Mouse (Mus musculus) embryonic facial prominence, embryonic 13.5 days (tissue): ENCODE results near the gene Cntn5. TPM values are rescaled to one million over a fixed set of nuclear protein-coding genes. Genes with fewer than 3 reads are reported as not detected.

Experiments used
- ATAC-seq: fragments of 200-750 bp; cut with Nextera tagmentation; 2 replicates; pipeline ENCODE4 v1.8.0; 2017; ENCODE audit warnings: low read depth; ENCODE audit not compliant: insufficient number of reproducible peaks, insufficient read depth, low FRiP score, low TSS enrichment
- H3K27ac ChIP-seq: fragments of 300-500 bp; sonication (generic); 2 replicates; pipeline ENCODE4 v1.5.1; 2015; ENCODE audit warnings: moderate library complexity, mild to moderate bottlenecking, inconsistent platforms
- H3K27me3 ChIP-seq: fragments of 300-500 bp; sonication (generic); 2 replicates; pipeline ENCODE4 v1.6.1; 2015; ENCODE audit warnings: mild to moderate bottlenecking, inconsistent platforms
- H3K36me3 ChIP-seq: fragments of 300-500 bp; sonication (generic); 2 replicates; pipeline ENCODE4 v1.6.1; 2015; ENCODE audit warnings: mild to moderate bottlenecking, inconsistent platforms
- H3K4me1 ChIP-seq: fragments of 300-500 bp; sonication (generic); 2 replicates; pipeline ENCODE4 v1.6.1; 2015; ENCODE audit warnings: inconsistent platforms
- H3K4me2 ChIP-seq: fragments of 300-500 bp; sonication (generic); 2 replicates; pipeline ENCODE4 v1.6.1; 2015; ENCODE audit warnings: moderate library complexity, mild to moderate bottlenecking, inconsistent platforms
- H3K4me3 ChIP-seq: fragments of 300-500 bp; sonication (generic); 2 replicates; pipeline ENCODE4 v1.5.1; 2015; ENCODE audit warnings: mild to moderate bottlenecking, inconsistent platforms
- H3K9ac ChIP-seq: fragments of 300-500 bp; sonication (generic); 2 replicates; pipeline ENCODE4 v1.6.1; 2015; ENCODE audit warnings: mild to moderate bottlenecking, inconsistent platforms
- H3K9me3 ChIP-seq: fragments of 300-500 bp; sonication (generic); 2 replicates; pipeline ENCODE4 v1.6.1; 2016; ENCODE audit warnings: inconsistent platforms
- WGBS: fragments of 180-500 bp; shearing (Covaris S2); methylation state at CpG from one replicate; pipeline ENCODE4 v1.1.7; 2015; ENCODE audit warnings: mixed read lengths; 5-methylcytosine and 5-hydroxymethylcytosine counted together
- polyA plus RNA-seq: library from polyadenylated mRNA; unstranded; fragments of >200 nt; fragmentation: Nextera tagmentation; extraction: Ambion mirVana; gene quantifications from 2 replicates; pipeline ENCODE4 v1.2.1, GENCODE M21; 2015

The Cntn5 gene
- polyA plus RNA-seq, 1 experiment from 2014 or later: 3.4 TPM

DNA sequence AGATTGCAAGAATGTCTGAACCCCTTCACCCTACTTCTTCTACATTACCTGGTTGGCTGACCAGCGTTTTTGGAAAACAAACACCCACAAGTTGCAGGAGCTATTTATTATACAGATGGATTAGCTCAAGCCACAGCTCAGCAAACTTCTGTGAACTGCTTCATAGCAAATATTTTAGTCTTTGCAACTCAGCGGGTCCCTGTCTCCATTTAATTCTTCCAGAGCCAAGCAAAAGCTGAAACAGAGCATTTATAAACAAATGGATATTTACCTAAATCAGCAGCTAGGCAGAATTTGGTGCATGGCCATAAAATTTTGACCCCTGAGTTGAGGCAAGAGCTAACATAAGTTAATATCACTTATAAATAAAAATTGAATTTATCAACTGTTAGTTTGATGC is 921.4 kb downstream of the Cntn5 start:
- WGBS: 83% methylated on average over 2 of the region's 2 CpGs
- H3K36me3 ChIP-seq: no peaks in the 10 kb centered on the region
- H3K4me1 ChIP-seq: no peaks in the 10 kb centered on the region
- no peak for ATAC-seq
- H3K9me3 ChIP-seq: no peaks in the 10 kb centered on the region
- H3K27me3 ChIP-seq: no peaks in the 10 kb centered on the region
- H3K4me3 ChIP-seq: no peak overlapping the region
- H3K27ac ChIP-seq: no peak overlapping the region
- H3K9ac ChIP-seq: no peak overlapping the region
- H3K4me2 ChIP-seq: no peak overlapping the region

DNA sequence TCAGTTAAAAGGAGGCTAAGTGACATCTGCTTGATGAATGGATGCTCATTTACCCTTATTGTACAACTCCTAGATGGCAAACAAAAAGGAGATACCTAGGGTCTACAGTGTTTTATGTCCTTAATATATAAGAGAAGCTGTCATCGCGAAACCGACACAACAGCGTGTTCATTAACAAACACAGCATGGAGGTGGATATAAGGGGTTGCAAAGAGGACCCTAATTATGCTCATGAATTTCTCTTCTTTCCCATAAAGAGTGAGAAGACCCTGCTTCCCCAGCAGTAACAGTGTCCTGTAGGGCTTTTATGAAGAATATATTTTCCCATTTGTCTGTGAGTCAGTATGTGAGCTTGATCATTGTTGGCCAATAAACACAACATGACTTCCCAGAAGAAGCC is 939.2 kb downstream of the Cntn5 start:
- Histone ChIP-seq H3K27ac (no peak overlapping the region), H3K36me3 (no peaks in the 10 kb centered on the region), H3K4me3 (no peak overlapping the region), H3K27me3 (no peaks in the 10 kb centered on the region), H3K4me2 (no peak overlapping the region), H3K9ac (no peak overlapping the region), H3K9me3 (no peaks in the 10 kb centered on the region), H3K4me1 (no peaks in the 10 kb centered on the region)
- ATAC-seq: no peak
- WGBS: 95% methylated on average over 4 of the region's 4 CpGs

DNA sequence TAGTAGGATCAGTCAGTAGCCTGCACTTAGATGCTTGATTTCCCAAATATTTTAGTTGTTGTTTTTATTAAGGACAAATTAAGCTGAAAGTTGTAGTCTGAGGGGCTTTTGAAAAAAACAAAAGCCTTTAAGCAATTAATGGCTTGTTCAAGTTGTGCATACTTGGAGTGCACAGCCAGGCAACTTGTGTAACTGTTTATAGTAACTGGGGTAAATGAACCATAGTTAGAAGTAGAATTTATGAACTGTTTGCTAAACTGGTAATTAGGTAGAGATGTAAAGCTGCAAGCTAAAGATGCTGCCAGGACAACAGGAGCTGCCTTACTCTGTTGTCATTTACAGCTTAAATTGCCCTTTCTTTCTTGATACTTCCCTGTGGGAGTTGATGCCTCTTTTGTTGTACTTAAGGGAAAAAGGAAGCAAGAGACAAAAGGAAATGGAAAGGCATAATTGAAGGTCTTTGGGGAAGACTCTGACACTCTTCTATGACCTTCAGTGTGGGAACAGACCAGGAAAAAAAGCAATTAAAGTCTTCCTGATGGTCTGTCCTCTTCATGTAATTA is 943.9 kb downstream of the Cntn5 start:
- Histone ChIP-seq H3K9ac (no peak overlapping the region), H3K27me3 (no peaks in the 10 kb centered on the region), H3K9me3 (no peaks in the 10 kb centered on the region), H3K4me2 (no peak overlapping the region), H3K4me3 (no peak overlapping the region), H3K27ac (no peak overlapping the region), H3K36me3 (no peaks in the 10 kb centered on the region), H3K4me1 (no peaks in the 10 kb centered on the region)
- ATAC-seq: no peak

DNA sequence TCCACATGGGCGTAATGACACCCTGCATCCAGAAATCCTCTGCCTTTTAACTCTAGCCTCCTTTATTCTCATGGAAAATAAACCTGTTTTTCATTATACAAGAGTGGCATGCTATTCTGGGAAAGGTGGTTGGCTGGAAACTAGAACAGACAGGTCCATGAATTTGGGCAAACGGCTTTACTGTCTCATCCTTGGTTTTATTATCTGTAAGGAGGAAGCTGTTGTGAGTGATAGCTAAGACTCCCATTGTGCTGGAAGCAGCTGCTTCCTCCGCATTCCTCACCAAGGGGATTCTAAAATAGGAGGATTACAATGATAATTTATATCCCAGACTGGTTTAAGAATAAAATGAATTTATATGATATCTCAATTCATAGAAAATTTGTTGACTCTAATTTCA is 955.2 kb downstream of the Cntn5 start:
- Histone ChIP-seq H3K4me3 (no peak overlapping the region), H3K27ac (no peak overlapping the region), H3K4me1 (no peaks in the 10 kb centered on the region), H3K4me2 (no peak overlapping the region), H3K36me3 (no peaks in the 10 kb centered on the region), H3K27me3 (no peaks in the 10 kb centered on the region), H3K9me3 (no peaks in the 10 kb centered on the region), H3K9ac (no peak overlapping the region)
- ATAC-seq: no peak
- WGBS: 53% methylated on average over 3 of the region's 3 CpGs

DNA sequence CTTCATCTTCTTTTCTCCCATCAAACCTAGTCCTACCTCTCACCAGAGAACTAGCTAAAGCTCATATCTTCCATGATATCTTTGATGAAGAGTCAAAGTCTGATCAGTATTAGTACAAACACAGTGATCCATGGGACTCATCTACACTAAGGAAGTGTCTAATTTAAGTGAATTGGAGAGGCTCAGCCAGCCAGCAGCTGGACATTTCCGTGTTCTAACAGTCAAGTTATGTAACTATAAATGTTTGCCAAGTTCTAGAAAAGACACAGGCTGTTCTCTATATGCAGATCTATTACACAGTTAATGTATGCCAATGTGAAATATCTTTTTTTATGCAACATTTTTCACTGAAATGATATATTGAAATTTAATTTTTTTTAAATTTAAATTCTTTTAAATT is 959.7 kb downstream of the Cntn5 start:
- 76% methylated on average over 1 of the region's 1 CpGs for WGBS
- Histone ChIP-seq H3K27ac (no peak overlapping the region), H3K4me1 (no peaks in the 10 kb centered on the region), H3K9me3 (no peaks in the 10 kb centered on the region), H3K36me3 (no peaks in the 10 kb centered on the region), H3K27me3 (no peaks in the 10 kb centered on the region), H3K4me3 (no peak overlapping the region), H3K4me2 (no peak overlapping the region), H3K9ac (no peak overlapping the region)
- no peak for ATAC-seq

DNA sequence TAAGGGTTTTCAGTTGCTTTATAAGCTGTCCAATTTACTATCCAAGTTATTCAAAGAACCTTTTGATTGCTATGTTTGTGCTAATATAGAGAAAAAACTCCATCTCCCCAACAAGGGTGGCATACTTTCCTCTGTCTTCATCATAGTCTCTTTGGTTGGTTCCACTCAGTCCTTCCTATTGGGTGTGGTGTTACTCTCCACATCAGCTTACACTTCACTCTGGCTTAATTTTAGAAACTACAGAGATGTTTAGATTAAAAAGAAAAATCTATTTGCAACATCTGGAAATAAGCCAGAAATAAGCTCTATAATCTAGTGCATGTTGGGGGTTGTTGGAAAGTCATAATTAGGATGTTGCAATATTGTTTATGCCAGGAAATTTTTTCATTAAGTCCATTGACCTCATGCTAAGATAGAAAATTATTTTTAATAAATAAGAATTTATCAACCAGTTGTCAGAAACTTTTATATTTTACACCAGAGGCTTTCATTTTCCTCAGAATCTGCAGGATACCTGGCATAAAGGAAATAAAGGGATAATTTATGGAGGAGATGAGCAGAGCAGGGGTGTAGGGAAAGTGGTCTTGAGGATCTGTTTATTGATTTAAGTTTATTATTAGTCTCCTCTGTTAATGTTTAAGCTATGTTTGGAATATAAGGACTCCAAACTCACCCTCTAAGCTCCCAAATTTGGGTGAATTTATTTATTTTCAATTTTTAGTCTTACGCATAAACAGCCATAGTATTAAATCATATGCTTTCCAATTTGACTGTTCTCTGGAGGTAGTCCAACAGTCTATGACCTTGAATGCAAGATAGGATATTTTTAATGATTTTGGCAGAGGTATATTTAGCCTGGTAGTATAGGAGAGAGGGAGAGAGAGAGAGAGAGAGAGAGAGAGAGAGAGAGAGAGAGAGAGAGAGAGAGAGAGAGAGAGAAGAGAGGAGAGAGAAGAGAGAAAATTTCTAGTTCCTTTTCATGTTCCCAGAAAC is 966.8 kb downstream of the Cntn5 start:
- no peak for ATAC-seq
- WGBS: 82% methylated on average over 1 of the region's 1 CpGs
- Histone ChIP-seq H3K4me1 (no peaks in the 10 kb centered on the region), H3K4me3 (no peak overlapping the region), H3K9ac (no peak overlapping the region), H3K9me3 (no peaks in the 10 kb centered on the region), H3K4me2 (no peak overlapping the region), H3K36me3 (no peaks in the 10 kb centered on the region), H3K27me3 (no peaks in the 10 kb centered on the region), H3K27ac (no peak overlapping the region)

DNA sequence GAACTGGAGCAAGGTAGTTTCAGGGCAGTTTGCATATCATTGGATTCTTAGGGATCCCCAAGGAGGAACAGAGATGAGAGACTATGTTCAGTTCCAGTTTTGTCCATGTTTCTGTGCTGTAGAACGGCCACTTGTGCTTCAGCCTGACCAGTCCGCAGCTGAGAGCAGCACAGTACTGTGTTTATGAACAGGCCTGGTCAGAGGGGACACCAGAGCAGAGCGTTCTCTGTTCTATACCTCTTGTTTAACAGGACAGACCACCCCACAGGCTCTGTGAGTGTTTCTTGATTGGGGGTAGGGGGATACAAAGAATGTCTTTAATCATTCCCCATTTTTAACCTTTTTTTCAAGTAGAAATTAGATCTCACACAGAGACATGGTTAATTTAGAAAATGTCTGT is 984.0 kb downstream of the Cntn5 start:
- Histone ChIP-seq H3K36me3 (no peaks in the 10 kb centered on the region), H3K27ac (no peak overlapping the region), H3K4me2 (no peak overlapping the region), H3K9ac (no peak overlapping the region), H3K9me3 (peaks cover 5% of the 10 kb centered on the region; the same call in 1 of the 2 replicates), H3K27me3 (no peaks in the 10 kb centered on the region), H3K4me1 (no peaks in the 10 kb centered on the region), H3K4me3 (no peak overlapping the region)
- 73% methylated on average over 3 of the region's 3 CpGs for WGBS
- ATAC-seq: no peak

DNA sequence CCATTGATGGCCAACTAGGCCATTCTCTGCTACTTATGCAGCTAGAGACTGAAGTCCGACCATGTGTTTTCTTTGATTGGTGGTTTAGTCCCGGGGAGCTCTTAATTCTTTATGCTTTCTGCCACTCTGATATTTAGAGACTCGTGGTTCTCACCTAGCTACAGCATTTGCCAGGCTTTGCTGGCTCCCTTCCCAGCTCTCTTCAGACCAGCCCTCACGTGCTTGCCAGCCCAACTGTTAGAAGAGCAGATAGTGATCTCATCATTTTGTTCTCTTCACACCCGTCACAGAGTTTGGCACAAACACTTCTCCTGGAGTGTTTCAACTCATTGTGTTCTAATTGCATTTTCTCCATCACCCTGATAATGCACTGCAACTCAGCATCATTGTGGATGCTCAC is 1005.5 kb downstream of the Cntn5 start:
- no peak overlapping the region for H3K4me3 ChIP-seq
- ATAC-seq: no peak
- H3K27me3 ChIP-seq: no peaks in the 10 kb centered on the region
- no peaks in the 10 kb centered on the region for H3K36me3 ChIP-seq
- WGBS: 65% methylated on average over 5 of the region's 5 CpGs
- H3K27ac ChIP-seq: no peak overlapping the region
- no peaks in the 10 kb centered on the region for H3K9me3 ChIP-seq
- no peak overlapping the region for H3K4me2 ChIP-seq
- no peak overlapping the region for H3K9ac ChIP-seq
- no peaks in the 10 kb centered on the region for H3K4me1 ChIP-seq

DNA sequence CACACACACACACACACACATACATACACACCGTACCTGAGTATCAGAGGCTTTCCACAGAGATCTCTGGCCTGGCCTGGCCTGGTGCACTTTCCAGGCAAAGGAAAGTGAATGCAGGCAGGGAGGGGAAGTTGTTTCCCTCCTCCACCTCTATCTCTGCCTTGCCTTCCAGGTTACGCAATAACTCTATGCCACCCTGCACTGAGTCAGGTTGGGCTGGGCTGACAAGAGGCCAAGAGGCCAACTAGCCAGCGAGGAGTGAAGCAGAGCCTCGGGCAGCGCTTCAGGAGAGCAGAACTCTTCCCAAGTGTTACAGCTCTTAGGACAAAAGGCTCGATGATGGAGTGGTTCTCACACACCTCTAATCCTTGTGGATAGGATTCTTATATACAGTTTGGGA is 1018.4 kb downstream of the Cntn5 start:
- H3K4me2 ChIP-seq: no peak overlapping the region
- H3K36me3 ChIP-seq: no peaks in the 10 kb centered on the region
- H3K4me3 ChIP-seq: no peak overlapping the region
- no peaks in the 10 kb centered on the region for H3K9me3 ChIP-seq
- H3K27ac ChIP-seq: no peak overlapping the region
- H3K27me3 ChIP-seq: no peaks in the 10 kb centered on the region
- 83% methylated on average over 6 of the region's 6 CpGs for WGBS
- ATAC-seq: no peak
- H3K9ac ChIP-seq: no peak overlapping the region
- no peaks in the 10 kb centered on the region for H3K4me1 ChIP-seq

DNA sequence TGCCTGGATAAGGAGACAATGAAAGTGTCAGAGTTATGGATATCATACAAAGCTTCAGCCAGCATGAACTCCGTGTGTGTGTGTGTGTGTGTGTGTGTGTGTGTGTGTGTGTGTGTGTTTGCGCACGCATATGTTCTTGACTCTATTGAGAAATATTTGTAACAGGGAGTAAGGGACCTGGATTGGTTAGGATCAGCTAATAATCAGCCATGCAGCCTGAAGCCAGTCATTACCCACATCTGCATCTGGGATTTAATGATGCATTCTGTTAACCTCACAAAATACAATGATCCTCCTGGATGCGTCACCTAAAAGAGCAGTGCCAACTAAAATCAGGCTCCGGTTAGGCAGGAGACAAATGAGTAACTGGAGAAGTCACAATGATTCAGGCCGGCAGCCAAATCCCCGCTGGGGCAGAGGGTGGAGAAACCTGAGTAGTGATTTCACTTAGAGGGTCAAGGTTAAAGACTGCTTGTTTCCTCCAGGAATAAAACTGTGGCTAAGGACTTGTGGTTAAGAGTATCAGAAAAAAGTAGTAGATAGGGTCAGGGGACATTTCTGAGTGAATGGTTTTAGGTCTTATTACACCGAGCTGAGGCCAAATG is 1021.7 kb downstream of the Cntn5 start:
- ATAC-seq: 0 out of 2 replicates have a peak, but pooled peaks have one; percentile 15
- H3K4me2 ChIP-seq: no peak overlapping the region
- WGBS: 34% methylated on average over 8 of the region's 8 CpGs

DNA sequence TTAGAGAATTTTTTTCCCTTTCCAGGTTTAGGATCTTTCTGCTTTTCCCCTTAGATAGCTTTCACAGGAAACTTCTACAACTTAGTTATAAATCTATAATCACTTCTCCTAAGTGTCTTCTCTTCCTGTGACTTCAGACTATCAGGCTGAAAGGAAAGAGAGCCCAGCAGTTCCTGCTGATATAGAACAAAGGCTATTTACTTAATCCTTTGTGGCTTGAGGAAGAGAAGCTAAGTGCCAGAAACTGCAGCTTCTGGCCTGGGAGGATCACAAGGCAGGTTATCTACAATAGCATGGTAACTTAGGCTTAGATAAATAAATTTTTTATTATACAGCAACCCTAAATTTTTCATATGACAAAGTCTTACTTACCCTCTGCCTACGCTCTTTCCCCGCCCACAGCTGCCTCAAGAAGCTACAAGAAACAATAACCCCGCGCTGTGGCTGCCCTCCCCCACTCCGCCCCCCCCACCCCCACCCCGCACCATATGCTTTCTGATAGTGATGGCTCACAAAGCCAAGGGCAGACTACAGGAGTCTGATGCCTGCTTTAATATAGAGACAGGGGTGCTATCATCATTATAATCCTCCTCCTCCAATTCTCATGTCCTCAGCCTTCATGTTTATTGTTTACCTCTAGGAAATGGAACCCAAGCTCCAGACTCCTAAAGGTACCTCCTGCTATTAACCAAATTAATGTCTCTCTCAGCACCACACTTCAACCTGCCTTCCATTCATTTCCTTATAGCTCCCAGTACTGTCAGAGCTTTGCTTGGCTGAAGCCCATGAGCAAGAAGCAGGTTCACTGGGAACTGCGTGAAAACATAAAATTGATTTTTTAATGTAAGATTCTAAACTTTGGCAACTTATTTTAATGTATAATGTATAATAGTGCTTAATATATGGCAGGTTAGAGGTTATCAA is 1032.2 kb downstream of the Cntn5 start:
- H3K27ac ChIP-seq: no peak overlapping the region
- no peaks in the 10 kb centered on the region for H3K9me3 ChIP-seq
- no peak overlapping the region for H3K9ac ChIP-seq
- H3K36me3 ChIP-seq: no peaks in the 10 kb centered on the region
- no peak overlapping the region for H3K4me2 ChIP-seq
- H3K4me1 ChIP-seq: no peaks in the 10 kb centered on the region
- no peak overlapping the region for H3K4me3 ChIP-seq
- WGBS: 40% methylated on average over 7 of the region's 7 CpGs
- ATAC-seq: no peak
- H3K27me3 ChIP-seq: no peaks in the 10 kb centered on the region

More for the DNA sequence above, 1021.7 kb downstream of the Cntn5 start:
- Histone ChIP-seq H3K36me3 (no peaks in the 10 kb centered on the region), H3K4me1 (no peaks in the 10 kb centered on the region), H3K9ac (no peak overlapping the region), H3K4me3 (no peak overlapping the region), H3K9me3 (no peaks in the 10 kb centered on the region), H3K27me3 (no peaks in the 10 kb centered on the region), H3K27ac (no peak overlapping the region)
